Mouse (Mus musculus) CH12.LX (cell line): ENCODE data around the gene Best2. TPM values are rescaled to one million over a fixed set of nuclear protein-coding genes. Genes with fewer than 3 reads are reported as not detected.

Experiments used
- DNase-seq: peaks from one replicate; pipeline ENCODE4 v3.0.0-alpha.2; 2013; ENCODE audit errors: extremely low read depth
- H3K27ac ChIP-seq: 2 replicates; pipeline ENCODE4 v1.5.1; 2012; ENCODE audit warnings: low read depth, mild to moderate bottlenecking, control low read depth, moderate library complexity; ENCODE audit not compliant: insufficient read depth
- H3K27me3 ChIP-seq: replicated peaks from 2 replicates; pipeline ENCODE3; 2012; ENCODE audit warnings: inconsistent platforms
- H3K36me3 ChIP-seq, 2 experiments: replicated peaks in 1 of 2; 2 replicates each; pipeline versions ENCODE3 to v1.6.1; 2012; ENCODE audit warnings: inconsistent platforms in 1 of 2, low read length in 1 of 2, mild to moderate bottlenecking in 1 of 2, mixed read lengths in 1 of 2, moderate library complexity in 1 of 2; ENCODE audit not compliant: control insufficient read depth in 1 of 2, insufficient read depth in 1 of 2
- H3K4me1 ChIP-seq, 2 experiments: 2 replicates each; pipeline ENCODE4 v1.6.1; 2012; ENCODE audit warnings: inconsistent platforms in 1 of 2, moderate library complexity in 1 of 2; ENCODE audit not compliant: insufficient read depth in 2 of 2, control insufficient read depth in 1 of 2
- H3K4me2 ChIP-seq: 2 replicates; pipeline ENCODE4 v1.6.1; 2012; ENCODE audit warnings: low read depth, mild to moderate bottlenecking, control low read depth; ENCODE audit not compliant: poor library complexity, insufficient read depth, severe bottlenecking
- H3K4me3 ChIP-seq, 3 experiments: fragments of 150-350 bp in 1 of 3; sonication (generic) in 1 of 3; replicated peaks in 1 of 3; 2 replicates each; pipeline versions ENCODE3 to v1.5.1; 2011 to 2012; ENCODE audit warnings: low read depth in 2 of 3, low read length in 2 of 3, mild to moderate bottlenecking in 2 of 3, moderate library complexity in 2 of 3, control low read depth in 1 of 3, improper control_type of control experiment in 1 of 3, inconsistent platforms in 1 of 3, mixed read lengths in 1 of 3; ENCODE audit not compliant: poor library complexity in 1 of 3
- H3K79me2 ChIP-seq: replicated peaks from 2 replicates; pipeline ENCODE4 v1.6.1; 2012; ENCODE audit warnings: mild to moderate bottlenecking, moderate library complexity; ENCODE audit not compliant: control insufficient read depth, poor library complexity, insufficient read depth, severe bottlenecking; ENCODE audit errors: extremely low read depth
- H3K9ac ChIP-seq: 2 replicates; pipeline ENCODE4 v1.6.1; 2012; ENCODE audit warnings: low read depth, mild to moderate bottlenecking, control low read depth, moderate library complexity; ENCODE audit not compliant: insufficient read depth
- H3K9me3 ChIP-seq: replicated peaks from 2 replicates; pipeline ENCODE3; 2012; ENCODE audit warnings: low read length, inconsistent platforms, mixed read lengths
- BHLHE40 ChIP-seq: IDR thresholded peaks from 2 replicates; pipeline ENCODE4 v1.6.1; 2011; ENCODE audit warnings: mild to moderate bottlenecking, low read depth, low read length, improper control_type of control experiment
- CHD1 ChIP-seq: IDR thresholded peaks from 2 replicates; pipeline ENCODE4 v1.6.1; 2012; ENCODE audit warnings: low read depth, low read length, improper control_type of control experiment, inconsistent platforms
- CHD2 ChIP-seq: IDR thresholded peaks from 2 replicates; pipeline ENCODE4 v1.6.1; 2011; ENCODE audit warnings: low read length, improper control_type of control experiment
- CTCF ChIP-seq, 2 experiments: IDR thresholded peaks in 1 of 2; conservative IDR thresholded peaks in 1 of 2; 2 replicates each; pipeline ENCODE4 v1.5.1; 2011 to 2012; ENCODE audit warnings: low read depth in 2 of 2, low read length in 2 of 2, improper control_type of control experiment in 1 of 2, inconsistent platforms in 1 of 2, mild to moderate bottlenecking in 1 of 2, moderate library complexity in 1 of 2
- E2F4 ChIP-seq: IDR thresholded peaks from 2 replicates; pipeline ENCODE4 v1.6.1; 2011; ENCODE audit warnings: low read depth, low read length, improper control_type of control experiment; ENCODE audit not compliant: insufficient replicate concordance
- ELF1 ChIP-seq: IDR thresholded peaks from 2 replicates; pipeline ENCODE4 v1.6.1; 2014; ENCODE audit warnings: low read depth, mild to moderate bottlenecking, inconsistent platforms, low read length, improper control_type of control experiment
- ETS1 ChIP-seq: conservative IDR thresholded peaks from 2 replicates; pipeline ENCODE4 v1.6.1; 2012; ENCODE audit warnings: low read depth, mild to moderate bottlenecking, inconsistent platforms, low read length, improper control_type of control experiment, moderate library complexity
- HCFC1 ChIP-seq: IDR thresholded peaks from 2 replicates; pipeline ENCODE4 v1.6.1; 2012; ENCODE audit warnings: low read depth, mild to moderate bottlenecking, inconsistent platforms, low read length, improper control_type of control experiment
- IRF4 ChIP-seq: IDR thresholded peaks from 2 replicates; pipeline ENCODE4 v1.6.1; 2014; ENCODE audit warnings: low read depth, mild to moderate bottlenecking, inconsistent platforms, low read length, improper control_type of control experiment
- JUN ChIP-seq: IDR thresholded peaks from 2 replicates; pipeline ENCODE4 v1.6.1; 2011; ENCODE audit warnings: low read depth, mild to moderate bottlenecking, low read length, improper control_type of control experiment, moderate library complexity; ENCODE audit not compliant: insufficient read depth
- JUND ChIP-seq: conservative IDR thresholded peaks from 2 replicates; pipeline ENCODE4 v1.6.1; 2011; ENCODE audit warnings: low read depth, low read length, improper control_type of control experiment
- MAFK ChIP-seq: IDR thresholded peaks from 2 replicates; pipeline ENCODE4 v1.6.1; 2011; ENCODE audit warnings: low read length, improper control_type of control experiment; ENCODE audit not compliant: insufficient replicate concordance
- MAX ChIP-seq: IDR thresholded peaks from 2 replicates; pipeline ENCODE4 v1.6.1; 2011; ENCODE audit warnings: low read length, improper control_type of control experiment
- MAZ ChIP-seq: IDR thresholded peaks from 2 replicates; pipeline ENCODE4 v1.6.1; 2012; ENCODE audit warnings: low read depth, mild to moderate bottlenecking, inconsistent platforms, low read length, improper control_type of control experiment, moderate library complexity
- MEF2A ChIP-seq: IDR thresholded peaks from 2 replicates; pipeline ENCODE4 v1.6.1; 2014; ENCODE audit warnings: low read depth, mild to moderate bottlenecking, inconsistent platforms, low read length, improper control_type of control experiment, borderline replicate concordance
- MYC ChIP-seq: IDR thresholded peaks from 2 replicates; pipeline ENCODE4 v1.6.1; 2011; ENCODE audit warnings: low read depth, mild to moderate bottlenecking, improper control_type of control experiment, low read length
- NRF1 ChIP-seq: IDR thresholded peaks from 2 replicates; pipeline ENCODE4 v1.6.1; 2014; ENCODE audit warnings: low read depth, mild to moderate bottlenecking, inconsistent platforms, low read length, improper control_type of control experiment, moderate library complexity
- PAX5 ChIP-seq: IDR thresholded peaks from 2 replicates; pipeline ENCODE4 v1.6.1; 2012; ENCODE audit warnings: low read length, inconsistent platforms, mixed read lengths
- POLR2A ChIP-seq: IDR thresholded peaks from 2 replicates; pipeline ENCODE4 v1.6.1; 2011; ENCODE audit warnings: low read depth, mild to moderate bottlenecking, improper control_type of control experiment, low read length
- POLR2AphosphoS2 ChIP-seq: IDR thresholded peaks from 2 replicates; pipeline ENCODE4 v1.6.1; 2011; ENCODE audit warnings: low read depth, low read length, improper control_type of control experiment
- RAD21 ChIP-seq: IDR thresholded peaks from 2 replicates; pipeline ENCODE4 v1.6.1; 2011; ENCODE audit warnings: low read depth, mild to moderate bottlenecking, low read length, improper control_type of control experiment, moderate library complexity
- RCOR1 ChIP-seq: conservative IDR thresholded peaks from 2 replicates; pipeline ENCODE4 v1.6.1; 2012; ENCODE audit warnings: low read depth, mild to moderate bottlenecking, inconsistent platforms, low read length, improper control_type of control experiment
- SIN3A ChIP-seq: IDR thresholded peaks from 2 replicates; pipeline ENCODE4 v1.6.1; 2012; ENCODE audit warnings: low read length, improper control_type of control experiment, inconsistent platforms
- TBP ChIP-seq: conservative IDR thresholded peaks from 2 replicates; pipeline ENCODE4 v1.6.1; 2011; ENCODE audit warnings: low read depth, low read length, improper control_type of control experiment
- USF1 ChIP-seq: IDR thresholded peaks from 2 replicates; pipeline ENCODE4 v1.6.1; 2014; ENCODE audit warnings: low read depth, mild to moderate bottlenecking, inconsistent platforms, low read length, improper control_type of control experiment
- USF2 ChIP-seq: conservative IDR thresholded peaks from 2 replicates; pipeline ENCODE4 v1.6.1; 2011; ENCODE audit warnings: low read depth, low read length, improper control_type of control experiment
- ZC3H11A ChIP-seq: IDR thresholded peaks from 2 replicates; pipeline ENCODE4 v1.6.1; 2012; ENCODE audit warnings: low read depth, mild to moderate bottlenecking, inconsistent platforms, low read length, improper control_type of control experiment
- ZKSCAN1 ChIP-seq: IDR thresholded peaks from 2 replicates; pipeline ENCODE4 v1.6.1; 2012; ENCODE audit warnings: low read depth, inconsistent platforms, low read length, improper control_type of control experiment, borderline replicate concordance
- ZMIZ1 ChIP-seq: IDR thresholded peaks from 2 replicates; pipeline ENCODE4 v1.6.1; 2012; ENCODE audit warnings: low read depth, mild to moderate bottlenecking, inconsistent platforms, low read length, improper control_type of control experiment
- dilution Hi-C: fragments of 300-500 bp; cut with MboI; formaldehyde crosslinking; loops from 2 replicates; pipeline ENCODE4 v1.14.3; 2020; ENCODE audit warnings: low sequenced_read_pairs; ENCODE audit not compliant: extremely low pct_unique_long_range_greater_than_20kb, extremely low pct_ligation_motif_present
- in situ Hi-C: fragments of 300-500 bp; cut with MboI; formaldehyde crosslinking; loops from 3 replicates; pipeline ENCODE4 v1.14.3; 2019; ENCODE audit warnings: low sequenced_read_pairs, low pct_ligation_motif_present, low pct_unique_long_range_greater_than_20kb, mixed read lengths
- polyA plus RNA-seq: library from polyadenylated mRNA; unstranded; fragments of >175 nt; gene quantifications from 2 replicates; pipeline ENCODE4 v1.2.1, GENCODE M21; 2012; ENCODE audit warnings: low read depth; ENCODE audit not compliant: insufficient read length
- total RNA-seq, 2 experiments: library from RNA; depleted of rRNA; stranded (reverse); fragments of 300-350 nt in 1 of 2; fragments of >200 nt in 1 of 2; gene quantifications; 2 replicates each; pipeline ENCODE4 v1.2.3; 2012 to 2014

The Best2 gene
- total and polyA plus RNA-seq, 3 experiments = 0.23 TPM; not detected in 2

DNA sequence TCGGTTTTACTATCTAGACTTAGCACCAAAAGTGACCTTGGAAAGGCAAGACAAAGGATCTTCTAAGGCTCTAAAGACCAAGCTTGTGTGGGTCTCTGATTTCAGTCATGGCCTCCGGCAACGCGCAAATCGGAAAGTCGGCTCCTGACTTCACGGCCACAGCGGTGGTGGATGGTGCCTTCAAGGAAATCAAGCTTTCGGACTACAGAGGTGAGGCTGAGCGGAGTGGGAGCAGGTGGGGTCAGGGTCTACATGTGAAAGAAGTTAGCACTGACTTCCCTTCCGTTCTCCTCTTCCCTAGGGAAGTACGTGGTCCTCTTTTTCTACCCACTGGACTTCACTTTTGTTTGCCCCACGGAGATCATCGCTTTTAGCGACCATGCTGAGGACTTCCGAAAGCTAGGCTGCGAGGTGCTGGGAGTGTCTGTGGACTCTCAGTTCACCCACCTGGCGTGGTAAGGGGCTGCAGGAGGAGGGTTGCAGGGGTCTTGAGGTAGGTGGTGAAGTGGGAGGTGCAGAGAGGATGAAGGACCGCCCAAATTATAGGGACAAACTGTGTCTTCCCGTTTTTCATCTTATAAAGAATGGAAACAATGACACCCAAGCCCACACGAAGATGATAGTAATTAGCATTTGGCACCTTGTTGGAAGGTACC is 44.1 kb downstream of the Best2 start:
- in situ Hi-C loops (loop anchor here (5.0 kb wide), 1 partner anchor 37 kb away; no protein-coding TSS in a partner anchor), dilution Hi-C loops (no loop called here)
- Histone ChIP-seq H3K27ac (peak overlapping the region; percentile 27), H3K4me2 (peak overlapping the region; percentile 88), H3K9ac (peak overlapping the region; percentile 84), H3K79me2 (peaks cover 6% of the 10 kb centered on the region; the same call in 1 of the 2 replicates), H3K4me1 (peaks cover 14 to 38% of the 10 kb centered on the region in 2 experiments), H3K36me3 (peaks cover 19 to 32% of the 10 kb centered on the region in 2 experiments), H3K4me3 (peak overlapping the region; percentile 77 to 90 (median 79)), H3K27me3 (no peaks in the 10 kb centered on the region), H3K9me3 (no peaks in the 10 kb centered on the region)
- DNase-seq = no peak
- TF ChIP-seq ZKSCAN1 = no peak
- no peak for TF ChIP-seq CHD2
- TF ChIP-seq E2F4 = no peak
- TF ChIP-seq MAFK = no peak

- Histone ChIP-seq H3K9me3 (no peaks in the 10 kb centered on the region), H3K36me3 (peaks cover 19 to 36% of the 10 kb centered on the region in 2 experiments), H3K4me2 (peak within 1 kb of the TSS; percentile 88), H3K27ac (peak within 1 kb of the TSS; percentile 41), H3K4me3 (peak within 1 kb of the TSS; percentile 77 to 90 (median 79)), H3K79me2 (peaks cover 9% of the 10 kb centered on the region), H3K9ac (peak within 1 kb of the TSS; percentile 84), H3K27me3 (no peaks in the 10 kb centered on the region), H3K4me1 (peaks cover 18 to 44% of the 10 kb centered on the region in 2 experiments)
- dilution Hi-C loops (no loop called here), in situ Hi-C loops (loop anchor here (5.0 kb wide), 1 partner anchor 38 kb away; no protein-coding TSS in a partner anchor)
- DNase-seq = peak; percentile 52
- TF ChIP-seq NRF1 = peak; percentile 40; the same call in 1 of the 2 replicates
- TF ChIP-seq RAD21 = no peak
- TF ChIP-seq CHD2 = no peak
- TF ChIP-seq ZMIZ1 = peak; percentile 77; the same call in 1 of the 2 replicates
- TF ChIP-seq ZKSCAN1 = no peak
- no peak for TF ChIP-seq JUN
- no peak for TF ChIP-seq CTCF (conservative IDR thresholded peaks at IDR 0.05 in 1 of 2, IDR thresholded peaks at IDR 0.05 in 1 of 2; ENCODE audit: low read depth in 2 of 2, low read length in 2 of 2)
- 0 out of 2 replicates have a peak, but pooled peaks have one; percentile 5 for TF ChIP-seq ETS1
- TF ChIP-seq RCOR1 = no peak
- TF ChIP-seq TBP = peak; percentile 82
- no peak for TF ChIP-seq ELF1
- TF ChIP-seq MAZ = no peak
- no peak for TF ChIP-seq USF2
- TF ChIP-seq HCFC1 = peak; percentile 49
- TF ChIP-seq ZC3H11A = no peak
- TF ChIP-seq POLR2AphosphoS2 = peak; percentile 40; the same call in 1 of the 2 replicates
- TF ChIP-seq SIN3A = peak; percentile 63
- TF ChIP-seq MYC = peak; percentile 82
- TF ChIP-seq MEF2A = 0 out of 2 replicates have a peak, but pooled peaks have one; percentile 33
- no peak for TF ChIP-seq JUND
- TF ChIP-seq PAX5 = no peak
- peak; percentile 78 for TF ChIP-seq MAX
- no peak; the same call in none of the 2 replicates for TF ChIP-seq IRF4
- no peak for TF ChIP-seq BHLHE40
- TF ChIP-seq CHD1 = peak; percentile 95; the same call in 1 of the 2 replicates
- TF ChIP-seq USF1 = no peak
- peak; percentile 95 for TF ChIP-seq POLR2A
Measured at GRCm38 (mm10) chr8:84969241-84970134, 44.8 kb downstream of the Best2 start, which contains the start of the genes Gm49661, Prdx2 and Rnaseh2a. TSS of gene Gm49661 (minus strand) at chr8:84969433. TSS of gene Prdx2 (plus strand) at chr8:84969587. TSS of gene Rnaseh2a (minus strand) at chr8:84969767.
